Mouse (Mus musculus): ENCODE data around the gene Gm10665.
"Not testable (repeated sequence)": the region's sequence is repeated elsewhere in the genome, so short reads cannot be mapped to it uniquely, and the experiment has no call there.

The Gm10665 gene

DNA sequence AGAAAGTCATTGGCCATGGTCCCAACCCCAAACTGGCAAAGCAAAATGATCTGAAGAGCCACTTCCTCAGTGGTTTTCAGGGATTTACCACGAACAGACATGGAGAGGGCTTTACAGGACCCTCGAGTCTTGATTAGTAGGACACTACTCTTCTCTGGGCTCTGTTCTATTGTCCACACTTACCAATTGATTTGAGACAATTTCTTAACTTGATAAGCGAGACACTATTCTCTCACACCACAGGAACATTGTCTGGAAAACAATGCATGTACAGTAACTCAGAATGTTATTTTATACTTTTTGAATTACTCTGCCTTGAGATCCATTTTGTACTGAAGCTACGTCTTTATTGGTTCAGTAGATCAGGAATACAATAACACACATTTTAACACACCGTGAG lies at the start of gene Gm10665:
Gene Gm10665, minus strand, starts transcription at position 101 of the 400 bp plus-strand sequence.
- DNase-seq: not testable (repeated sequence)

DNA sequence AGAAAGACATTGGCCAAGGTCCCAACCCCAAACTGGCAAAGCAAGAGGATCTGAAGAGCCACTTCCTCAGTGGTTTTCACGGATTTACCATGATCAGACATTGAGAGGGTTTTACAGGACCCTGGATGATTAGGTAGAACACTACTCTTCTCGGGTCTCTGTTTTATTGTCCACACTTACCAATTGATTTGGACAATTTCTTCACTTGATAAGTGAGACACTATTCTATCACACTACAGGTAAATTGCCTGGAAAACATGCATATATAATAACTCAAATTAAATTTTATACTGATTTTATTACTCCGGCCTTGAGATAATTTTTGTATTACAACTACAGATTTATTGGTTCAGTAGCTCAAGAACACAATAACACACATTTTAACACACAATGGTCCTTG lies 35.7 kb upstream of the Gm10665 start, which contains the start of gene Vmn1r151:
Gene Vmn1r151, minus strand, starts transcription at position 101 of the 400 bp plus-strand sequence.
- DNase-seq: not testable (repeated sequence)

DNA sequence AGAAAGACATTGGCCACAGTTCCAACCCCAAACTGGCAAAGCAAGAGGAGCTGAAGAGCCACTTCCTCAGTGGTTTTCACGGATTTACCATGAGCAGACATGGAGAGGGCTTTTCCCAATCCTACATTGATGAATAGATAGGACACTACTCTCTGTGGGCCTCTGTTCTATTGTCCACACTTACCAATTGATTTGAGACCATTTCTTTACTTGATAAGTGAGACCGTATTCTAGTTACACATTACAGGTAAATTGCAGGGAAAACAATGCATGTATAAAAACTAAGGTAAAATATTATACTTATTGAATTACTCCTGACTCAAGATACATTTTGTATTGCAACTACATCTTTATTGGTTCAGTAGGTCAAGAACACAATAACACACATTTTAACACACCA lies 25.7 kb downstream of the Gm10665 start, which contains the start of gene Vmn1r149:
Gene Vmn1r149, minus strand, starts transcription at position 101 of the 400 bp plus-strand sequence.
- DNase-seq: not testable (repeated sequence)

GRCm38 (mm10) chr7:22413283-22413682 lies 50.6 kb downstream of the Gm10665 start, which contains the start of gene Vmn1r148:
TSS of gene Vmn1r148 (plus strand) at chr7:22413583.
- DNase-seq: not testable (repeated sequence)

Data from kidney, postnatal 36 days (tissue).